Mouse (Mus musculus): ENCODE measurements at regions not wholly inside any gene's neighbourhood (a gene's known extent, or its start where the extent isn't known, plus 50 kb on each side); places are given as distances from the start of the nearest gene placed in this dataset.

DNA sequence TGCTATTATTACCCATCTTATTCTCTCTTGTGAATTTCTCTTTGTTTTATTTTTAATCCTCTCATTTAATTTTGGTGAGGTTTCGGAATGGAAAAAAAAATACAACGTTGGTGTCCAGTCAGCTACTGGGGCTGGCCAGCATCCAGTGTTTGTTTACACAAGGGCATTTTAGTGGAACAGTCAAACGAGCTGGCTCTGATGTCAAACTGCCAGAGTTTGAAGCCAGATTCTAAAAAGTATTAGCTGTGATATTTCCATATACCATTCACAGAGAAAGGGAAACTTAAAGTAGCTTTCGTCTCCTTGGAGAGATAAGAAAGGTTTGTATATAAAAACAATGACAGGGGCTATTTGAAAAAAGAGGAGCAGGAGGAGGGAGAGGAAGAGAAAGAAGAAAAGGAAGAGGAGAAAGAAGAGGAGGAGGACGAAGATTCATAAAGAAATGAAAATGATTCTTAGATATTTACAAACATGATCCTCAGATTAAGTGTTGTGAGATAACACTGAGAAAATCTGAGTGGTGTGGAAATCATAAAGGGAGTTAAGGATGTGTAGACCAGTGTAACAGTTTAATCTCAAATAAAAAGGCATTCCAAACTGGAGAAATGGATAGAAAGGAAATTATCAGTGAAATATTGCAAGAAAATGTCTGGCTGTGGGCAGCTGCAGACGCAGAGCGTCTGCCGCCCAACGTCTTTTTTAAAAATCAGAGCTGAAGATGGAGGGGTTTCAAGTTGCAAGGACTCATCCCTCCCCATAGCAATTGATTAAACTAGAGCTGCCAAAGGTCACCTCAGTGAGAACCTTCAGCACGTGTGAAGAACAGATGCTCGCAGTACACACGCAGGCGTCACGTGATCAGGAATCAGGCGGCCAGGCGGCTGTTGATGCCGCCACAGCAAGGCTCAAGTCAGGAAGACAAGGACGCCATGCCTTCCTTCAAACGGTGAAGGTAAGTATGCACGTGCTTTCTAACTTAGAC, 190.3 kb upstream of the Ipo5 start:
- TF ChIP-seq CTCF (IDR thresholded peaks at IDR 0.05; ENCODE audit: borderline replicate concordance, extremely low read depth, insufficient read depth, insufficient read length) (no peak), POLR2A (IDR thresholded peaks at IDR 0.05; ENCODE audit: borderline replicate concordance, extremely low read depth, insufficient read depth, insufficient read length, poor library complexity, severe bottlenecking) (no peak)

All from brain, embryonic 14.5 days (tissue).